ENCODE assay signal across 8 mouse cellular contexts in genomic region chr11:101467477-101468262, GRCm38 (mm10). TPM values are rescaled to one million over a fixed set of nuclear protein-coding genes. Genes with fewer than 3 reads are reported as not detected.
A peak's percentile ranks its signal among the peaks of the same experiment; 100 is the strongest.
DNase-seq lines count a peak whose midpoint lies in the region; ATAC-seq and TF ChIP-seq lines count a peak whose summit lies in the region.

No protein-coding gene starts in this region.

- TF ChIP-seq POLR2A in CH12.LX (IDR thresholded peaks at IDR 0.05; ENCODE audit: low read depth, low read length), result peak; percentile 58

- peak; percentile 54 for ATAC-seq in forebrain, embryonic 13.5 days
- ATAC-seq in heart, postnatal 0 days (ENCODE audit: insufficient read depth, low read depth), result peak; percentile 69
- ATAC-seq in liver, embryonic 13.5 days (ENCODE audit: low read depth), result peak; percentile 66
- ATAC-seq in stomach, embryonic 15.5 days (ENCODE audit: insufficient read depth, low FRiP score, low read depth), result peak; percentile 65

- H3K4me3 ChIP-seq in CH12.LX (replicated peaks in 1 of 3; ENCODE audit: low read depth in 2 of 3, low read length in 2 of 3, poor library complexity in 1 of 3), result peak overlapping the region; percentile 59 to 78 (median 70)
- peak overlapping the region; percentile 68 for H3K4me3 ChIP-seq in brown adipose tissue, adult 24 weeks (ENCODE audit: insufficient read depth, low read depth, low read length)
- H3K4me3 ChIP-seq in forebrain, embryonic 13.5 days, result peak overlapping the region; percentile 78
- peak overlapping the region; percentile 65 for H3K4me3 ChIP-seq in heart, postnatal 0 days (ENCODE audit: low read depth, low read length)
- peak overlapping the region; percentile 74 for H3K4me3 ChIP-seq in liver, embryonic 13.5 days (replicated peaks)
- peak overlapping the region; percentile 86 for H3K4me3 ChIP-seq in stomach, embryonic 15.5 days (replicated peaks)

- dilution Hi-C loops in CH12.LX (cut with MboI; ENCODE audit: extremely low pct_ligation_motif_present, extremely low pct_unique_long_range_greater_than_20kb, low sequenced_read_pairs), result no loop called here

- WGBS in forebrain, embryonic 13.5 days, result 1% methylated on average over 51 of the region's 54 CpGs
- WGBS in heart, postnatal 0 days, result 2% methylated on average over 48 of the region's 54 CpGs
- under 1% methylated on average over 41 of the region's 54 CpGs for WGBS in liver, embryonic 13.5 days (ENCODE audit: insufficient replicate concordance)
- under 1% methylated on average over 51 of the region's 54 CpGs for WGBS in stomach, embryonic 15.5 days

- peak; percentile 71 to 89 for TF ChIP-seq CTCF in CH12.LX (conservative IDR thresholded peaks at IDR 0.05 in 1 of 2, IDR thresholded peaks at IDR 0.05 in 1 of 2; ENCODE audit: low read depth in 2 of 2, low read length in 2 of 2)
- peak; percentile 54 for TF ChIP-seq CTCF in heart, postnatal 0 days (IDR thresholded peaks at IDR 0.05; ENCODE audit: low read depth)

- DNase-seq in CH12.LX (ENCODE audit: extremely low read depth), result peak; percentile 91
- DNase-seq in heart, postnatal 0 days (ENCODE audit: low spot score), result peak; percentile 73
- peak; percentile 82 to 85 for DNase-seq in kidney, postnatal 36 days
- DNase-seq in liver, embryonic 13.5 days, result peak; percentile 48
- peak; percentile 79 for DNase-seq in naive thymus-derived CD4-positive, alpha-beta T cell, adult 2 months (ENCODE audit: low read depth)

- H3K9me3 ChIP-seq in CH12.LX (replicated peaks; ENCODE audit: low read length), result no peaks in the 10 kb centered on the region
- no peaks in the 10 kb centered on the region for H3K9me3 ChIP-seq in forebrain, embryonic 13.5 days (replicated peaks)
- H3K9me3 ChIP-seq in heart, postnatal 0 days (replicated peaks; ENCODE audit: control insufficient read depth, low read length), result no peaks in the 10 kb centered on the region
- no peaks in the 10 kb centered on the region for H3K9me3 ChIP-seq in liver, embryonic 13.5 days (replicated peaks)
- H3K9me3 ChIP-seq in stomach, embryonic 15.5 days, result no peaks in the 10 kb centered on the region

- no peak overlapping the region for H3K27ac ChIP-seq in CH12.LX (ENCODE audit: insufficient read depth, low read depth)
- H3K27ac ChIP-seq in brown adipose tissue, adult 24 weeks (replicated peaks; ENCODE audit: low read depth, low read length), result no peak overlapping the region
- peak overlapping the region; percentile 85 for H3K27ac ChIP-seq in forebrain, embryonic 13.5 days
- no peak overlapping the region for H3K27ac ChIP-seq in heart, postnatal 0 days (ENCODE audit: low read depth)
- no peak overlapping the region; the same call in 1 of the 2 replicates for H3K27ac ChIP-seq in liver, embryonic 13.5 days
- H3K27ac ChIP-seq in stomach, embryonic 15.5 days, result peak overlapping the region; percentile 65; the same call in 1 of the 2 replicates

- H3K4me2 ChIP-seq in CH12.LX (ENCODE audit: insufficient read depth, low read depth, poor library complexity, severe bottlenecking), result peak overlapping the region; percentile 77
- H3K4me2 ChIP-seq in forebrain, embryonic 13.5 days, result peak overlapping the region; percentile 85
- peak overlapping the region; percentile 86 for H3K4me2 ChIP-seq in heart, postnatal 0 days (ENCODE audit: low read depth, low read length)
- peak overlapping the region; percentile 98 for H3K4me2 ChIP-seq in liver, embryonic 13.5 days
- H3K4me2 ChIP-seq in stomach, embryonic 15.5 days, result peak overlapping the region; percentile 98

- H3K4me1 ChIP-seq in CH12.LX (ENCODE audit: control insufficient read depth in 1 of 2, insufficient read depth in 2 of 2), result peaks cover 18 to 52% of the 10 kb centered on the region in 2 experiments
- peaks cover 8% of the 10 kb centered on the region; the same call in 1 of the 2 replicates for H3K4me1 ChIP-seq in brown adipose tissue, adult 24 weeks (ENCODE audit: control insufficient read depth, insufficient read depth, insufficient read length, low read length)
- H3K4me1 ChIP-seq in forebrain, embryonic 13.5 days, result peaks cover 71% of the 10 kb centered on the region
- H3K4me1 ChIP-seq in heart, postnatal 0 days (ENCODE audit: control insufficient read depth, insufficient read depth), result 0 out of 2 replicates have a peak, but pooled peaks cover 6% of the 10 kb centered on the region
- peaks cover 69% of the 10 kb centered on the region for H3K4me1 ChIP-seq in liver, embryonic 13.5 days (replicated peaks)
- peaks cover 33% of the 10 kb centered on the region for H3K4me1 ChIP-seq in stomach, embryonic 15.5 days

- no peaks in the 10 kb centered on the region for H3K36me3 ChIP-seq in CH12.LX (replicated peaks in 1 of 2; ENCODE audit: control insufficient read depth in 1 of 2, insufficient read depth in 1 of 2, low read length in 1 of 2)
- peaks cover 16% of the 10 kb centered on the region for H3K36me3 ChIP-seq in forebrain, embryonic 13.5 days (ENCODE audit: poor library complexity, severe bottlenecking)
- peaks cover 2% of the 10 kb centered on the region; the same call in 1 of the 2 replicates for H3K36me3 ChIP-seq in heart, postnatal 0 days (replicated peaks; ENCODE audit: control insufficient read depth, insufficient read depth, low read length)
- H3K36me3 ChIP-seq in liver, embryonic 13.5 days, result no peaks in the 10 kb centered on the region
- H3K36me3 ChIP-seq in stomach, embryonic 15.5 days, result no peaks in the 10 kb centered on the region

- peak; percentile 73 for TF ChIP-seq RAD21 in CH12.LX (IDR thresholded peaks at IDR 0.05; ENCODE audit: low read depth, low read length)

- H3K79me2 ChIP-seq in CH12.LX (replicated peaks; ENCODE audit: control insufficient read depth, extremely low read depth, insufficient read depth, poor library complexity, severe bottlenecking), result no peaks in the 10 kb centered on the region

- no peak for TF ChIP-seq EP300 in CH12.LX (IDR thresholded peaks at IDR 0.05; ENCODE audit: low read length)
- no peak for TF ChIP-seq EP300 in heart, postnatal 0 days (IDR thresholded peaks at IDR 0.05; ENCODE audit: low read depth)

- peaks cover 31% of the 10 kb centered on the region for H3K27me3 ChIP-seq in CH12.LX (replicated peaks)
- H3K27me3 ChIP-seq in forebrain, embryonic 13.5 days, result no peaks in the 10 kb centered on the region
- H3K27me3 ChIP-seq in heart, postnatal 0 days (ENCODE audit: control insufficient read depth, insufficient read depth, low read length), result no peaks in the 10 kb centered on the region
- H3K27me3 ChIP-seq in liver, embryonic 13.5 days, result peaks cover 88% of the 10 kb centered on the region
- H3K27me3 ChIP-seq in stomach, embryonic 15.5 days (replicated peaks), result no peaks in the 10 kb centered on the region

- peak overlapping the region; percentile 39 for H3K9ac ChIP-seq in CH12.LX (ENCODE audit: insufficient read depth, low read depth)
- peak overlapping the region; percentile 88 for H3K9ac ChIP-seq in forebrain, embryonic 13.5 days
- peak overlapping the region; percentile 54 for H3K9ac ChIP-seq in heart, postnatal 0 days (replicated peaks; ENCODE audit: low read depth, low read length)
- H3K9ac ChIP-seq in liver, embryonic 13.5 days, result peak overlapping the region; percentile 75
- H3K9ac ChIP-seq in stomach, embryonic 15.5 days, result peak overlapping the region; percentile 58; the same call in 1 of the 2 replicates

- in situ Hi-C loops in CH12.LX (cut with MboI; ENCODE audit: low pct_ligation_motif_present, low pct_unique_long_range_greater_than_20kb, low sequenced_read_pairs), result no loop called here

RNA-seq across cellular contexts. Expression of gene Vat1, which starts 1.6 kb away (rescaled TPM):
- total RNA-seq in CH12.LX (2012; rRNA removed) (20.2 and 29.9 TPM in 2 replicates), CH12.LX (2014; rRNA removed) (14.5 and 14.9 TPM in 2 replicates)
- 46.0 and 49.4 TPM in 2 replicates for polyA plus RNA-seq in CH12.LX (2012; ENCODE audit: insufficient read length, low read depth)
- polyA plus RNA-seq in brown adipose tissue, adult 24 weeks (2012; ENCODE audit: insufficient read depth, insufficient read length, missing spikeins), result 16.0 and 22.4 TPM in 2 replicates
- 61.3 and 67.0 TPM in 2 replicates for polyA plus RNA-seq in forebrain, embryonic 13.5 days (2015; fragmentation: Nextera tagmentation; extraction: Ambion mirVana)
- total RNA-seq in heart, postnatal 0 days (2014; rRNA removed; ENCODE audit: low replicate concordance), result 82.0 and 84.2 TPM in 2 replicates
- 19.5 and 19.7 TPM in 2 replicates for polyA plus RNA-seq in heart, postnatal 0 days (2015; fragmentation: Nextera tagmentation; extraction: Ambion mirVana)
- polyA plus RNA-seq in liver, embryonic 13.5 days (2015; fragmentation: Nextera tagmentation; extraction: Ambion mirVana), result 8.8 and 8.9 TPM in 2 replicates
- polyA plus RNA-seq in stomach, embryonic 15.5 days (2015; fragmentation: Nextera tagmentation; extraction: Ambion mirVana), result 59.3 and 62.3 TPM in 2 replicates

RNA-seq across cellular contexts. Expression of gene Rnd2, which starts 2.9 kb away (rescaled TPM):
- total RNA-seq in CH12.LX (2012; rRNA removed) (2.8 and 3.4 TPM in 2 replicates), CH12.LX (2014; rRNA removed) (1.1 and 1.4 TPM in 2 replicates)
- polyA plus RNA-seq in CH12.LX (2012; ENCODE audit: insufficient read length, low read depth), result 4.5 and 4.6 TPM in 2 replicates
- 3.7 and 3.8 TPM in 2 replicates for polyA plus RNA-seq in brown adipose tissue, adult 24 weeks (2012; ENCODE audit: insufficient read depth, insufficient read length, missing spikeins)
- polyA plus RNA-seq in forebrain, embryonic 13.5 days (2015; fragmentation: Nextera tagmentation; extraction: Ambion mirVana), result 155 and 197 TPM in 2 replicates
- total RNA-seq in heart, postnatal 0 days (2014; rRNA removed; ENCODE audit: low replicate concordance), result 4.9 and 6.1 TPM in 2 replicates
- polyA plus RNA-seq in heart, postnatal 0 days (2015; fragmentation: Nextera tagmentation; extraction: Ambion mirVana), result 5.1 and 5.7 TPM in 2 replicates
- polyA plus RNA-seq in liver, embryonic 13.5 days (2015; fragmentation: Nextera tagmentation; extraction: Ambion mirVana), result 3.1 and 3.4 TPM in 2 replicates
- polyA plus RNA-seq in stomach, embryonic 15.5 days (2015; fragmentation: Nextera tagmentation; extraction: Ambion mirVana), result 16.0 and 17.1 TPM in 2 replicates

RNA-seq across cellular contexts. Expression of gene Ifi35, which starts 19.5 kb away (rescaled TPM):
- total RNA-seq in CH12.LX (2012; rRNA removed), result 49.3 and 59.3 TPM in 2 replicates
- total RNA-seq in CH12.LX (2014; rRNA removed), result 74.9 and 79.1 TPM in 2 replicates
- 63.7 and 67.6 TPM in 2 replicates for polyA plus RNA-seq in CH12.LX (2012; ENCODE audit: insufficient read length, low read depth)
- 14.8 and 19.7 TPM in 2 replicates for polyA plus RNA-seq in brown adipose tissue, adult 24 weeks (2012; ENCODE audit: insufficient read depth, insufficient read length, missing spikeins)
- polyA plus RNA-seq in forebrain, embryonic 13.5 days (2015; fragmentation: Nextera tagmentation; extraction: Ambion mirVana), result 2.3 and 2.5 TPM in 2 replicates
- total RNA-seq in heart, postnatal 0 days (2014; rRNA removed; ENCODE audit: low replicate concordance), result 26.3 and 28.9 TPM in 2 replicates
- polyA plus RNA-seq in heart, postnatal 0 days (2015; fragmentation: Nextera tagmentation; extraction: Ambion mirVana), result 23.9 and 24.2 TPM in 2 replicates
- 31.4 and 33.0 TPM in 2 replicates for polyA plus RNA-seq in liver, embryonic 13.5 days (2015; fragmentation: Nextera tagmentation; extraction: Ambion mirVana)
- polyA plus RNA-seq in stomach, embryonic 15.5 days (2015; fragmentation: Nextera tagmentation; extraction: Ambion mirVana), result 24.2 and 24.5 TPM in 2 replicates

RNA-seq across cellular contexts. Expression of gene Rpl27, which starts 25.6 kb away (rescaled TPM):
- total RNA-seq in CH12.LX (2012; rRNA removed) (3,039 and 3,055 TPM in 2 replicates), CH12.LX (2014; rRNA removed) (5,415 and 5,728 TPM in 2 replicates)
- 881 and 909 TPM in 2 replicates for polyA plus RNA-seq in CH12.LX (2012; ENCODE audit: insufficient read length, low read depth)
- 376 and 386 TPM in 2 replicates for polyA plus RNA-seq in brown adipose tissue, adult 24 weeks (2012; ENCODE audit: insufficient read depth, insufficient read length, missing spikeins)
- polyA plus RNA-seq in forebrain, embryonic 13.5 days (2015; fragmentation: Nextera tagmentation; extraction: Ambion mirVana), result 338 and 387 TPM in 2 replicates
- 796 and 938 TPM in 2 replicates for total RNA-seq in heart, postnatal 0 days (2014; rRNA removed; ENCODE audit: low replicate concordance)
- polyA plus RNA-seq in heart, postnatal 0 days (2015; fragmentation: Nextera tagmentation; extraction: Ambion mirVana), result 242 and 248 TPM in 2 replicates
- polyA plus RNA-seq in liver, embryonic 13.5 days (2015; fragmentation: Nextera tagmentation; extraction: Ambion mirVana), result 344 and 360 TPM in 2 replicates
- 284 and 331 TPM in 2 replicates for polyA plus RNA-seq in stomach, embryonic 15.5 days (2015; fragmentation: Nextera tagmentation; extraction: Ambion mirVana)

RNA-seq across cellular contexts. Expression of gene Ptges3l, which starts 42.5 kb away (rescaled TPM):
- total RNA-seq in CH12.LX (2012; rRNA removed) (2.3 and 2.4 TPM in 2 replicates), CH12.LX (2014; rRNA removed) (1.9 and 2.3 TPM in 2 replicates)
- polyA plus RNA-seq in CH12.LX (2012; ENCODE audit: insufficient read length, low read depth), result 2.2 and 3.0 TPM in 2 replicates
- 3.8 and 4.2 TPM in 2 replicates for polyA plus RNA-seq in brown adipose tissue, adult 24 weeks (2012; ENCODE audit: insufficient read depth, insufficient read length, missing spikeins)
- polyA plus RNA-seq in forebrain, embryonic 13.5 days (2015; fragmentation: Nextera tagmentation; extraction: Ambion mirVana), result 1.2 TPM in 2 replicates
- 32.8 and 40.7 TPM in 2 replicates for total RNA-seq in heart, postnatal 0 days (2014; rRNA removed; ENCODE audit: low replicate concordance)
- 86.9 and 93.5 TPM in 2 replicates for polyA plus RNA-seq in heart, postnatal 0 days (2015; fragmentation: Nextera tagmentation; extraction: Ambion mirVana)
- polyA plus RNA-seq in liver, embryonic 13.5 days (2015; fragmentation: Nextera tagmentation; extraction: Ambion mirVana), result 0.66 and 1.2 TPM in 2 replicates
- 14.5 and 17.5 TPM in 2 replicates for polyA plus RNA-seq in stomach, embryonic 15.5 days (2015; fragmentation: Nextera tagmentation; extraction: Ambion mirVana)

Comparison
In these comparisons a context has a peak if more than half of its experiments do, and no peak if none do; other contexts are left out.
1. H3K27ac ChIP-seq: peak in forebrain, embryonic 13.5 days (single experiment) and stomach, embryonic 15.5 days (single experiment); none in CH12.LX (single experiment), brown adipose tissue, adult 24 weeks (single experiment), heart, postnatal 0 days (single experiment) and liver, embryonic 13.5 days (single experiment).
2. Peak in every context shown above with its lines, with median percentiles within 50 percentile points of each other: DNase-seq, H3K4me2 ChIP-seq, H3K4me3 ChIP-seq, H3K9ac ChIP-seq and ATAC-seq.